Mouse (Mus musculus) induced T-regulatory cell, adult 2 months (primary cell): ENCODE measurements around the gene Ptpn21.

Source experiments
- DNase-seq: peaks from one replicate; pipeline ENCODE4 v3.0.0-alpha.2; 2012; ENCODE audit warnings: low read depth

Ptpn21 gene

DNA sequence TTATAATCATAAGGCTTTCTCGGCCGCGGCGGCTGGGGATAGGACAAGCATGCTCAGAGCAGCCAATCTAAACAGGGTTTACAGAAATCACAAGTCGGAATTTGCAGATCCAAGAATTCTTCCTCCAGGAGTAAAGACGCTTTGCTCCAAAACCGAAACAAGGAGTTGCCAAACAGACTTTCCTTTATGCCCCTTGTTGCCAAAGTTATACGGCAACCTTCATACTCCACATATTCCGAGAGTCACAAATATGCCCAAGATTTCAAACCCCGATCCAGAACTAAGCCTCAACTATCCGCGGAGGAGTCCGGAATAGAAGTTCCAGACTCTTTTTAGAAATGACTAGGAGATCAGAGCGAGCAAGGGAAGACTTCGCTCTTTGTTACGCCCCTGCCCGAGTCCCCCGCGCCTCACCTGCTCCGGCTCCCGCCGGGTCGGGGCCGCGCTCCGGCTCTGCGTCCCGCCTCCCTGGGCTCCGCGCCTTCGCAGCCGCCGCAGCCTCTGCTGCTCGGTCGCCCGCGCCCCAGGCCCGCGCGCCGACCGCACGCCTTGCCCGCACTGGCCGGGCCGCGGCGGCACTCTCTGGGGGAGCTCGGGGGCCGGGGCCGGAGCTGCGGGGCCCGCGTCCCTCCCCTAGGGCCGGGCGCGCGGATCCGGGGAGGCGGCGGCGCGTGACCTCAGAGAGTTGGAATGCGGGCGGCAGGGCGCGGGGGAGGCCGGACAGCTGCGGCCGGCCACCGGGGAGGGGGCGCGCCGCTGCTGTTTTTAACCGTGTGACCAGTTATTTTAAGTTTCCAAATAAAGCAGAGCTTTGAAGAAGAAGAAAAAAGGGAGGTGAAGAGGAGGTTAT is at the start of gene Ptpn21:
Gene Ptpn21 (minus strand): TSS at position 455 of the 850 bp plus-strand sequence.
- peak; percentile 24 for DNase-seq

DNA sequence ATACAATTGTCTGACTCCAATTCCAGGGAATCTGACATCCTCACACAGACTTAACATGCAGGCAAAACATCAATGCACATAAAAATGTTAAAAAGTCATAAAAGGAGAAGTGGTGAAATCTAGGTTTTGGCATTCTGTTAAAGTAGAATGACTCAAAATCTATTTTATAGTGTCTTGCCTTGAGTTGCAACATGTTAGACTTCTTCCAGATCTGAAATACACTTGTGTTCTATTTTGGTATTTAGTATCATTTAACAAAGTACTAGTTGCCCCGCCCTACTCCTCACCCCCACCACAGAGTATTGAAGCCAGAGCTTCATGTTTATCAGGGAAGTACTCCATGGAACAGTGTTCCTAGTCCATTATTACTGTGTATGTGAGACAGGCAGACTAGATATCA is 47.0 kb upstream of the Ptpn21 start:
- no peak for DNase-seq

DNA sequence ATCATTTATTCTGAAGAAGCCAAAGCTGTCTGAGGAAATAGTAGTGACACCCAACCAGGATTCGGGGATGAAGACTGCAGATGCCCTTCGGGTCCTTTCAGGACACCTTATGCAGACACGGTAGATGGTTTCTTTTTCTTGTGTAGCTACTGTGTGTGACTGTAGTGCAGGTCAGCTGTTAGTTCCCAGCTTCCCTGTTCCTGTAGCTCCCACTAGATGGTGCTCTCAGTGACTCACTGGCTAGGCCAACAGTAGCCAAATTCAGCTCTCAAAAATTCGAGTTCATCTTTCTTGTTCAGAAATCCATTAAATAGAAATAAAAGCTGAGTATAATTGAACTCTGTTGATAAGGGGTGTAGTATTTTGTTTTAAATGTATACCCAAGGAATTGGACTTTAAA is 41.9 kb upstream of the Ptpn21 start:
- DNase-seq, result peak; percentile 26

DNA sequence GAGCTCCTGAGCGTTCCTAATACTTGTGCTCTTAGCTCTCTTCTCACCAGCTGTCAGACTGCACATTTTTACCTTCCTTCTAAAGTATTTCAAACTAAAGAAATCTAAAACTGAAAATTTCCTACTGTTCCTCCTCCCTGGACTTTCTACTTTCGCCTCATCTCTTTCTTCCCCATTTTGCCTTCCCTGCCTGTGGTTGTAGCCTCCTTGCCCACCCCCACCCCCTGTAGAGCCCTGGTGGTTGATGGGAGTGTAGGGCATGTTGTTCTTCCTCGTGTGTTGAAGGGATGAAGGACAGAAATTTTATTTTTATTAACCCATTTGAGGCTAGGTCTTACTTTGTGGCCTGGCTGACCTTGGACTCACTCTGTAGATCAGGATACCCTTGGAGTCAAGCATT is 40.3 kb upstream of the Ptpn21 start:
- no peak for DNase-seq

DNA sequence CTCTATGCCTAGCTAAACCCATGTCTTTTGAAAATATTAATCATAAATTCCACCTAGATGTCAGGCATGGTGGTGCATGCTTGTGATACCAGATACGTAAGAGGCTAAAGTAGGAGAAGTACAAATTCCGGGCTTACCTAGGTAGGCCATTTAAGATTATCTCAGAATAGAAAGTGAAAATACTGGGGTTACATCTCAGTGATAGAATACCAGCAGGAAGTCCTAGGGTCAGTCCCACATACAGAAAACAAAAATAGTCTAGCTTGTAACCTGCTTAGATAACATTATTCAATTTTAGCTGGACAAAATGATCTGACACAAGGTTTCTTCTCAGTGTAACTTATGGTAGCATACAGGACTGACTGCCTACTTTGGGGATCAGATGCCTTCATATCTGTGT is 29.0 kb upstream of the Ptpn21 start:
- peak; percentile 22 for DNase-seq

DNA sequence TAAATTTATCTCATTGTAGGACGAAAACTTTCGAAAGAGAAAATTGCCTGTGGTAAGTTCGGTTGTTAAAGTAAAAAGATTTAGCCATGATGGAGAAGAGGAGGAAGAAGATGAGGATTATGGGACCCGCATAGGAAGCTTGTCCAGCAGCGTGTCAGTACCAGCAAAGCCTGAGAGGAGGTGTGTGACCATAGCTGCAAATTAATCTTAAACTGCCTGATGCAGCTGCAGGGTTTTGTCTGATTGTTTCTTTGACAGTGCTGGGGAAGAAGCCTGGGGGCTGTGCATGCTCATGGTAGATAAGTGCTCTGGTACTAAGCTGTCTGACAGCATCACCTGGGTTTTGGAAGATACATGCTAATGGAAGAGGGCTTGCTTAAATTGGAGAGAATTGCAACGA is 22.5 kb upstream of the Ptpn21 start:
- DNase-seq, result no peak

GRCm38 (mm10) chr12:98757636-98758035 is 20.4 kb upstream of the Ptpn21 start:
- no peak for DNase-seq

DNA sequence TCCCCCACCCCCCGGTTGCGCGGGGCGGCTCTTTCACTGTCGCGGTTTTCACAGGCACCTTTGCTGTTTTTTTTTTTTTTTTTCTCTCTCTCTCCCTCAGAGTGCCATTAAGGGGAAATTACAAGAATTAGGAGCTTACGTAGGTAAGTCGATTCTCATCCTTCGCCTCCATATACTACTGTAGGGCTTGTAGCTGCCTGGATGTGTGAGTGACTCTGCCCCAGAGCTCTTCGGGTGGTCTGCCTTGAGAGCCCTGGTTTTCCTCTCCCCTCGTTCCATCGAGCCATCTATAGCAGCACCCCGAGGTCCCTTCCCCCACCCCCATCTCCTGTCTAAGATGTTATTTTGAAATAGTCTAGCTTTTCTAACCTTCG is 10.2 kb upstream of the Ptpn21 start:
- no peak for DNase-seq

DNA sequence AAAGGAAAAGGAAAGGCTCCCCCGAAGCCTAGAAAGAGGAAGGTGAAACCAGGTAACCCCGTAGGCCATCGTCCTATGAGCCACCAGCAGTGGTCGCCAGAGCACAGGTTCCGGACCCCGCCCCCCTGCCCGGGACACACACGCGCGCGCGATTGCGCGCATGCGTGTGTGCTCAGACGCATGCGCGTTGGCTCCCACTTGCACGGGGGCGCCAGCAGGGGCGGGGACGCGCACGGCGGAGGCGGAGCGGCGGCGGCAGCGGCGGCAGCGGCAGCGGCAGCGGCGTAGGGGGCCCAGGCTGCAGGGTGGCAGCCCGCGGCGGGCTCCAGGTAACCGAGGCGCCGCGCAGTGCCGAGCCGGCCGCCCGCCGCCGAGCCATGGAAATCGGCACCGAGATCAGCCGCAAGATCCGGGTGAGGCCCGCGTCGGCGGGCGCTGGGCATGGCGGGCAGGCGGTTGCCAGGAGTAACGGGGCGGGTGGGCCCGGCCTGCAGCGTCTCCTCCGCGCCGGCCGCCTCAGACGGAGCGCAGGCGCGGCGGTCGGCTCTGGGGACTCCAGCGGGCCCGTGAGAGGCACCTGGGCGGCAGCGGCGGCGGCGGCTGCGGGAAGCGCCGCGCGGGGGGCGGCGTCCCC is 9.7 kb upstream of the Ptpn21 start, which contains the start of gene Zc3h14:
Gene Zc3h14 (plus strand): TSS at position 219 of the 634 bp plus-strand sequence.
- peak; percentile 97 for DNase-seq

- DNase-seq, result peak; percentile 83
Measured at GRCm38 (mm10) chr12:98746131-98746530, 8.9 kb upstream of the Ptpn21 start.

DNA sequence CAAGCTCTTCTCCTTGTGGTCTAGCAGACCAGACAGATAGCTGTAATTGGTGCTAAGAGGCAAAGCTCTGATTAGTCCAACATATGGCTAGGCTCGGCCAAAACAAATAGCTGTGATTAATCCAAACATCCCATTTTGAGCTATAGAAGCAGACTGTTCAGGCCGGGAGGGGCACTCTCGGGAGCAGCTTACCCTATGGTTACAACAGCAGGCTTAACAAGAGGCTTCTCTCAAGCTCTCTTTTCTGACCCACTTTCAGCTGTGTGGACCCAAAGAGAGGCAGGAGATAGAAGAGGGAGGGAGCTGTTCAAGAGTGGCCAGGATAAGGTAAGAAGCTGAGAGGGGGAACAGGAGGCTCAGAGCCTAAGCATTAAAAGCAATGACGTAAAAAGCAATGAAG is 8.4 kb upstream of the Ptpn21 start:
- DNase-seq, result no peak

- DNase-seq, result no peak
Measured at GRCm38 (mm10) chr12:98741011-98741501, 3.9 kb upstream of the Ptpn21 start.

DNA sequence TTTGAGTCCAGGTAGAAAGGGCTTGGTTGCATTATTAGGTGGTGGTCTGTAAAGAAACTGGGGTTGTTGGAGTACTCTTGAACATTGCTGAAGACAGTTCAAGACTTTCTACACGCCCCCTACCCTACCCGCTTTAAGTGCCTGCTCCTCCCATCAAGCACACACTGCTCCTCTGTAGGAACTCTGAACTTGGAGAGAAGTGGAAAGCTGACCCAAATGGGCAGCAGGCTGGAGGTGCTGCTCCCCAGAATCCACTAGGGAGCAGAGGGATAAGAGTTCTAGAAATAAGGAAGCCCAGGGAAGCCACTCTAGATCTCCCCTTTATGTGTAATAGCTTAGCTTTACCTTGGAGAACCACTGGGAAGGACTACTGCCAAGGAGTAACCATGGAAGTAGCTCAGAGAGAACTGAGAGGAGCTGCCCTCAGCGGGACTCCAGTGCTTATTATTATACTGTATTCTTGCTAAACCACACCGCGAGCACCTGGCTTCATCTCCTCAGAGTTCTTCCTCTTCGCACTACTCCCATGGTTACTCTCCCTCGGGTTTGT is 671 bp upstream of the Ptpn21 start:
- DNase-seq, result peak; percentile 11

DNA sequence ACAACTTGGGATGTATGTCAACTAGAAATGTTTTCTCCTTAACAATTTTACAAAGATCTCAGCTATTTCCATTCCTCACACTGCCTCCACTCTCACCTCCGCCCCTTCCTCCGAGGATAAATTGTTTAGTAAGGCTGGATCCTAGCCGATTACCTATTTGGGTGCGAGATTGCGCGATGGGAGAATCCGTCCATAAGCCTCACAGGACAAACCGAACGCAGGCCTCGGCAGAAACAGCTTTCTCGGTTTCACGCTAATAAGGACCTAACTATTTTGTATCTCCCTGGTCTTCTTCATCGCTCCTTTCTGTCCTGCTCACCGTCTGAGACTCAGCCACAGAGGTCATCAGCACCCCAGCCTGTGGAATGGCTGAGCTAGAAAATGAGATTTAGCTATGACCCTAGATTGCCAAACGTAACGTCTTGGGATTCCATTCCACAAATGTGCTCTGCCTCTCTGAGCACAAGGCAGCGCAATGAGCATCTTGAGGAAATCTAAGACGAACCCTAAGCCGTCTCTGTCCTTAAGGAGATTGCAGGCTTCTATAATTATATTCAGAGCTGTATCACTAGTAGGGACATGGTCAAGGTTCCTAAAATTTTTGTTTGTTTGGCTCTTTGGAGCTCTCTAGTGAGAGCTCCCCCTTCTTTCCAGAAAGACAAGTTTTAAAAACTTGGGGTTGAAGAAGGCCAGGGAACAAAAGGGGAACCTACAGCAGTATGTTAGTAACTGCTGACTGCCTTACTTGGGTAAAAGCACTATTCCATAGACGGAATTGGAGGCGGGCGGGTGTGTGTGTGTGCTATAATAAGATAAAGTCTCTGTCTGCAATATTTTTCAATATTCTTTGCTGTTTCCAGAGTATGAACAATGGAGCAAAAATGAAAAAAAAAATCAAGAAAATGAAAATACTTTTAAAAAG is 2.1 kb downstream of the Ptpn21 start:
- no peak for DNase-seq

DNA sequence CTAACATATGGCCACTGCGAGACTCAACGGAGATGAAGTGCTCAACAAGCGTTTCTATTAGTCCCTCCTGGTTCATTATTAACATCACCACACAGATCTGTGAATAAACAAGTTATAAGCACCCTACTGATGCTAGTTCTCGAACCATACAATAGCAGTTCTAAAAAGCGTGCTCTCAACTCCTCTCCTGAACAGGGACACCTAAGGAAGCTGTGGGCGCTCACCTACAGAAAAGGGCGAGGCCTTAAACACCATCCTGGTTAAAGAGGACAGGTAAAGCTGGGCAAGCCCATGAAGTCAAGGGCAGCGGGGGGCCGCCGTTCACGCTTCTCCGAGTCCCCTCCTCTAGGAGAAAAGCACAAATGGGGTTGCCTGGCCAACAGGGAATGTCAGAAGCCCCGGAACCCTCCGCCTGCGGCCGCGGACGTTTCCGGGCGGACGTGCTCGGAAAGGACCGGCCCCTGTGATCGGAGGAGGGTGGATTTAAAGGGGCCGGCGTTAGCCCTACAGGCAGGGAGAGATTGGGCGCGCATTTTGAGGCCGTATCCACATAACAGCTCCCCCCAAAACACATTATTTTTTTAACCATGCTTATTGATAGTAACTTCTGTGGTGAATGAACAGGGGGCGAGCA is 2.8 kb downstream of the Ptpn21 start:
- peak; percentile 71 for DNase-seq

DNA sequence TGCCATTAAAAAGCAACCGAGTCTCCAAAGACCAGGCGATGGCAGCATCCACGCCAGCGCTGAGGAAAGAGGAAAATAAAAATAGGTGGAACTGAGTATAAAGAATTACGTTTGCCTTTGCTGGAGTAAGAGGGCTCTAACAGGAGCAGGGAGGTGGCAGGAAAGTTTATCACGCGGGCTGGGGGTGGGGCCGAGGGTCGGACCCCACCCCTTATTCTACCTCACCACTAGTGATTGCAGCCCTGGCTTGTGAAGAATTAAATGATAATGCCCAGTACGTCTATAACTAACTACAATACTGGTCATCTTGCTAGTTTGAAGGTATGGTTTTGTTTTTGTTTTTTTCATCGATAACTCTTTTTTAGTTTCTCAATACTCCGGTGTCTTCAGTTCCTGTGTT is 3.4 kb downstream of the Ptpn21 start:
- DNase-seq, result no peak

GRCm38 (mm10) chr12:98733165-98733564 is 4.0 kb downstream of the Ptpn21 start:
- peak; percentile 29 for DNase-seq

DNA sequence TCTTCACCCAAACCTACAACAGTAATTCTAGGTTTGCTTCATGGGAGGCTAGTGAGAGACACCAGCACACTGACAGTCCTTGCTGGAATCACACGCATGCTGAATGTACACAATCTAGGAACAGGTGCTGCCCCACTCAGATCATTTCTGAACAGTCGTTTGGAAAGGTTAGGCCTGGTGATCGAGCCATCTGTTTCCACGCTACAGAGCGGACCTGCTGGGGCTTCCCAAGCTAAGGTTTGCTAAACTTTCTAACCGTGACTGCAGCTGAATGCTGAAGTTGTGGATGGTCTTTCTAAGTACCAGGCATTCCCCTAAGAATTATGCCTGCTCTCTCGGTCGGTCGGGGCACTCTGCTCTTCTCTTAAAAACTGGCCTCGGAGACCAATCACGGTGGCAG is 6.5 kb downstream of the Ptpn21 start:
- no peak for DNase-seq

DNA sequence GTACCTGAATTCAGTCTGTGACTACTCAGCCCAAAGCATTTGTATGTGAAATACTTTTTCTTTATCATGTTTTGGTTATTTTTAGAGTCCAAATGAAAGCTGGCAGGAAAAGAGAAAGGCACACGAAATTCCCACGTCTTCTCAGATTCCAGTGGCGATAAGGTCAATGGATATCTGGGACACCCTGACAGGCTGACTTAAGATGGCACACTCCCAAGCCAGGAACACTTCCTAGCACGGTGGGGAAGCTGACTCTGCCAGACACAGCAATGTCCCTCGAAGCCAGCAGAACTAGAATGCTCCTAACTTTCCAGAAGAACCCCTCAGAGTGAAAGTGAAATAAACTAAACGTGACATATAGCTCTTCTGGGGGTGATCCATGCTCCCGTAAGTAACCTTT is 10.0 kb downstream of the Ptpn21 start:
- DNase-seq, result no peak

DNA sequence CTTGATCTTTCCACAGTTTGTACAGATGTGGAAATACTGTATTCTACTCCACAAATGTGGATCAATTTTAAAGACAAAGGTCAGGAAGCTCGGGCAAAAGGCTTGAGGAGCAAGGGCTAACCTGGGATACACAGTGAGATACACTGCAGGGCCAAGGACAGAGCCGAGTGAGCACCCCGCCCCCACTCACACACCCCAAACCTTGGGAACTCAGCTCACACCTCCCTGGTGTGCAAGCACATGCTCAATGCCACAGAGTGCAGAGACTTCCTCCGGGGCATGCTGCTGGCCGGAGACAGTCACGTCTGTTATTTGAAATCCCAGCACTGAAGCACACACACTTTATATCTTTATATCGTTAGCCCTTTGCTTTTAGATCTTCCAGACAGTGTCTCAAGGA is 11.1 kb downstream of the Ptpn21 start:
- no peak for DNase-seq

DNA sequence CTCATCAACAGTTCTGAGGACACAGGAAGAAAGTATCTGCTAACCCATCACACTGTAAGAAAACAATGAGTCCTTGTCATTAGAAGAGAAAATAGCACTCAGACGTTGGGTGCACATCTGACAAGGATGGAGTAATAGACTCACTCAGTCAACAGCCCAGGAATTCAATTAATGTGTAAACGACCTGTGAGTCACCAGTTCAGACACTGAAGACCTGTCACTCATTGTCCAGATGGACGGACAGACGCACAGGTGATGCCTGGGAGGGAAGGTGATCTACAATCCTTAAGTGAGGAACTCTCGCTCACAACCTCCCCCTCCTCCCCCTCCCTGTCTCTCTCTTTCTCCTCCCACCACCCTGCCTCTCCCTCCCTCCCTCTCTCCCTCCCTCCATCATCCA is 12.2 kb downstream of the Ptpn21 start:
- no peak for DNase-seq

- DNase-seq, result no peak
Measured at GRCm38 (mm10) chr12:98724224-98724623, 13.0 kb downstream of the Ptpn21 start.
